Comparison of ENCODE assay signal across 21 mouse cellular contexts in genomic region chr11:90081820-90082596, GRCm38 (mm10). TPM values are rescaled to one million over a fixed set of nuclear protein-coding genes. Genes with fewer than 3 reads are reported as not detected.
"Had no signal": no experiment of that assay in that cellular context is flagged by ENCODE, and none has a peak within 500 bp of the region (broad histone marks: within the 10 kb centered on the region; RNA-seq: fewer than 3 reads in every experiment).

No protein-coding gene starts in this region.

- DNase-seq: kidney, adult 18-20 months; kidney, postnatal 14 days; layer of hippocampus, adult 9-11 months; layer of hippocampus, postnatal 36 days; liver; lung, embryonic 14.5 days; retina, postnatal 1 day; right cerebral cortex, postnatal 4 days; spleen, adult 18-20 months; thymus, adult 2 months; thymus, postnatal 36 days had no signal

- H3K9ac ChIP-seq: intestine, embryonic 15.5 days; kidney, embryonic 15.5 days; liver, embryonic 15.5 days; lung, embryonic 14.5 days; midbrain, embryonic 15.5 days; neural tube, embryonic 13.5 days; stomach, embryonic 15.5 days had no signal

- H3K9me3 ChIP-seq: intestine, embryonic 15.5 days; kidney, embryonic 15.5 days; liver, embryonic 15.5 days; megakaryocyte, embryonic 14.5 days; midbrain, embryonic 15.5 days; neural tube, embryonic 13.5 days; stomach, embryonic 15.5 days had no signal

- H3K4me1 ChIP-seq: intestine, embryonic 15.5 days; kidney, embryonic 15.5 days; liver, embryonic 15.5 days; megakaryocyte, embryonic 14.5 days; midbrain, embryonic 15.5 days had no signal

- H3K27ac ChIP-seq: intestine, embryonic 15.5 days; kidney, embryonic 15.5 days; liver, embryonic 15.5 days; macrophage; midbrain, embryonic 15.5 days; neural tube, embryonic 13.5 days; stomach, embryonic 15.5 days had no signal

- H3K27me3 ChIP-seq: intestine, embryonic 15.5 days; kidney, embryonic 15.5 days; liver, embryonic 15.5 days; megakaryocyte, embryonic 14.5 days; midbrain, embryonic 15.5 days; neural tube, embryonic 13.5 days; stomach, embryonic 15.5 days had no signal

- H3K4me3 ChIP-seq: intestine, embryonic 15.5 days; kidney, embryonic 15.5 days; liver, embryonic 15.5 days; megakaryocyte, embryonic 14.5 days; midbrain, embryonic 15.5 days; neural tube, embryonic 13.5 days; stomach, embryonic 15.5 days had no signal

- H3K36me3 ChIP-seq: intestine, embryonic 15.5 days; kidney, embryonic 15.5 days; liver, embryonic 15.5 days; midbrain, embryonic 15.5 days; neural tube, embryonic 13.5 days; stomach, embryonic 15.5 days had no signal

- ATAC-seq: intestine, embryonic 15.5 days; midbrain, embryonic 15.5 days had no signal

- H3K4me2 ChIP-seq: intestine, embryonic 15.5 days; kidney, embryonic 15.5 days; liver, embryonic 15.5 days; lung, embryonic 14.5 days; midbrain, embryonic 11.5 days; midbrain, embryonic 15.5 days; neural tube, embryonic 13.5 days; stomach, embryonic 15.5 days had no signal

RNA-seq across cellular contexts. Expression of gene Tmem100, which starts 51.9 kb away (rescaled TPM):
- total RNA-seq: monocyte, adult 5-6 weeks had no signal
- polyA plus RNA-seq: macrophage had no signal
